ENCODE assay signal across 22 mouse cellular contexts in the genomic region with DNA sequence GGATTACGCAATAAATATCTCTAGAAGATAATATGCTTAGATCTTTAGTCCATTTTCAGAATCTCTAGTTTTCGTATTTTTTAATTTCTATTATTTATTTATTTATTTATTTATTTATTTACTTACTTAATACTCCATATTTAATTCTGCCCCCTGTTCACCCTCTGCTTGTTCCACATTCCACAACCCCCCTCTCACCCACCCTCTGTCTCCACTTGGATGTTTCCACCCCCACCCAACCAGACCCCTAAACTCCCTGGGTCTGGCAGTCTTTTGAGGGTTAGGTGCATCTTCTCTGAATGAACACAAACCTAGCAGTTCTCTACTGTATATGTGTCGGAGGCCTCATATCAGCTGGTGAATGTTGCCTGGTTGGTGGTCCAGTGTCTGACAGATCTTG.
A peak's percentile ranks its signal among the peaks of the same experiment; 100 is the strongest.
DNase-seq lines count a peak whose midpoint lies in the region; ATAC-seq and TF ChIP-seq lines count a peak whose summit lies in the region.
"Had no signal": no experiment of that assay in that cellular context is flagged by ENCODE, and none has a peak within 500 bp of the region (broad histone marks: within the 10 kb centered on the region; RNA-seq: fewer than 3 reads in every experiment).

No protein-coding gene starts in this region.

- H3K36me3 ChIP-seq in forebrain, embryonic 11.5 days (ENCODE audit: control insufficient read depth, insufficient read depth, low read length), result no peaks in the 10 kb centered on the region
- no peaks in the 10 kb centered on the region for H3K36me3 ChIP-seq in forebrain, embryonic 14.5 days (ENCODE audit: control insufficient read depth, insufficient read depth, low read length)
- H3K36me3 ChIP-seq in forebrain, embryonic 12.5 days (replicated peaks), result no peaks in the 10 kb centered on the region
- H3K36me3 ChIP-seq in forebrain, embryonic 15.5 days, result no peaks in the 10 kb centered on the region
- no peaks in the 10 kb centered on the region for H3K36me3 ChIP-seq in midbrain, embryonic 11.5 days (ENCODE audit: control insufficient read depth, insufficient read depth, low read length)
- H3K36me3 ChIP-seq in midbrain, postnatal 0 days (ENCODE audit: insufficient read depth, low read length), result no peaks in the 10 kb centered on the region
- H3K36me3 ChIP-seq in neural tube, embryonic 11.5 days (ENCODE audit: control insufficient read depth, insufficient read depth, low read length), result no peaks in the 10 kb centered on the region
- H3K36me3 ChIP-seq: G1E had no signal

- ATAC-seq in forebrain, embryonic 11.5 days (replicated peaks; ENCODE audit: low FRiP score), result peak; percentile 61; the same call in 1 of the 2 replicates
- ATAC-seq in forebrain, embryonic 14.5 days, result no peak
- 0 out of 2 replicates have a peak, but pooled peaks have one; percentile 11 for ATAC-seq in forebrain, embryonic 12.5 days (ENCODE audit: low FRiP score)
- ATAC-seq in forebrain, embryonic 15.5 days (replicated peaks), result no peak
- 0 out of 2 replicates have a peak, but pooled peaks have one; percentile 22 for ATAC-seq in midbrain, embryonic 11.5 days (ENCODE audit: low FRiP score)
- no peak for ATAC-seq in midbrain, postnatal 0 days (ENCODE audit: low FRiP score)
- ATAC-seq in neural tube, embryonic 11.5 days (ENCODE audit: insufficient read depth, low FRiP score, low TSS enrichment), result peak; percentile 55; the same call in 1 of the 2 replicates
- ATAC-seq: activated CD4-positive, CD25-positive, alpha-beta regulatory T cell, adult 4 months; CD4-positive, CD25-positive, alpha-beta regulatory T cell, adult 4 months; Patski had no signal

- H3K4me2 ChIP-seq in forebrain, embryonic 11.5 days (ENCODE audit: low read depth, low read length, severe bottlenecking), result no peak overlapping the region
- no peak overlapping the region for H3K4me2 ChIP-seq in forebrain, embryonic 14.5 days (ENCODE audit: low read length)
- H3K4me2 ChIP-seq in forebrain, embryonic 12.5 days, result no peak overlapping the region
- H3K4me2 ChIP-seq in forebrain, embryonic 15.5 days (replicated peaks), result no peak overlapping the region
- H3K4me2 ChIP-seq in midbrain, embryonic 11.5 days, result no peak overlapping the region
- no peak overlapping the region for H3K4me2 ChIP-seq in midbrain, postnatal 0 days (ENCODE audit: low read depth, low read length, poor library complexity, severe bottlenecking)
- no peak overlapping the region for H3K4me2 ChIP-seq in neural tube, embryonic 11.5 days (ENCODE audit: low read depth)

- no peak for DNase-seq in forebrain, embryonic 11.5 days (ENCODE audit: low spot score)
- no peak for DNase-seq in forebrain, embryonic 14.5 days (ENCODE audit: low spot score)
- no peak for DNase-seq in midbrain, embryonic 11.5 days (ENCODE audit: low spot score, missing footprints)
- no peak for DNase-seq in midbrain, postnatal 0 days (ENCODE audit: low spot score)
- no peak for DNase-seq in neural tube, embryonic 11.5 days (ENCODE audit: low spot score)
- DNase-seq in neural tube, embryonic 10.5 days (ENCODE audit: extremely low spot score, low spot score), result no peak
- DNase-seq: adrenal gland, adult 2 months; adrenal gland, adult 8-10 months; adrenal gland, postnatal 10 days; adrenal gland, postnatal 14 days; adrenal gland, postnatal 25 days; adrenal gland, postnatal 36 days; B cell, adult 2 months; cerebellum, adult 11 months; cerebellum, adult 11-12 months had no signal

- no peak for TF ChIP-seq CTCF in midbrain, postnatal 0 days (IDR thresholded peaks at IDR 0.05)

- 92% methylated on average over 3 of the region's 3 CpGs for WGBS in forebrain, embryonic 11.5 days
- 91% methylated on average over 3 of the region's 3 CpGs for WGBS in forebrain, embryonic 14.5 days
- WGBS in forebrain, embryonic 12.5 days, result 91% methylated on average over 3 of the region's 3 CpGs
- 88% methylated on average over 3 of the region's 3 CpGs for WGBS in forebrain, embryonic 15.5 days
- 91% methylated on average over 3 of the region's 3 CpGs for WGBS in midbrain, embryonic 11.5 days
- 89% methylated on average over 3 of the region's 3 CpGs for WGBS in midbrain, postnatal 0 days
- WGBS in neural tube, embryonic 11.5 days, result 88% methylated on average over 3 of the region's 3 CpGs

- no peaks in the 10 kb centered on the region for H3K4me1 ChIP-seq in forebrain, embryonic 11.5 days (replicated peaks; ENCODE audit: control insufficient read depth, insufficient read depth, low read length)
- H3K4me1 ChIP-seq in forebrain, embryonic 14.5 days (ENCODE audit: control insufficient read depth, insufficient read depth, low read length), result no peaks in the 10 kb centered on the region
- no peaks in the 10 kb centered on the region for H3K4me1 ChIP-seq in forebrain, embryonic 12.5 days
- H3K4me1 ChIP-seq in forebrain, embryonic 15.5 days, result no peaks in the 10 kb centered on the region
- H3K4me1 ChIP-seq in midbrain, embryonic 11.5 days (ENCODE audit: control insufficient read depth, insufficient read depth, low read length), result no peaks in the 10 kb centered on the region
- H3K4me1 ChIP-seq in midbrain, postnatal 0 days (ENCODE audit: insufficient read depth, low read length), result no peaks in the 10 kb centered on the region
- no peaks in the 10 kb centered on the region for H3K4me1 ChIP-seq in neural tube, embryonic 11.5 days (ENCODE audit: control insufficient read depth, insufficient read depth, low read length)

- no peaks in the 10 kb centered on the region for H3K27me3 ChIP-seq in forebrain, embryonic 11.5 days (ENCODE audit: control insufficient read depth, insufficient read depth, low read length)
- H3K27me3 ChIP-seq in forebrain, embryonic 14.5 days (replicated peaks; ENCODE audit: control insufficient read depth, insufficient read depth, low read length), result no peaks in the 10 kb centered on the region
- no peaks in the 10 kb centered on the region for H3K27me3 ChIP-seq in forebrain, embryonic 12.5 days
- no peaks in the 10 kb centered on the region for H3K27me3 ChIP-seq in forebrain, embryonic 15.5 days
- H3K27me3 ChIP-seq in midbrain, embryonic 11.5 days (ENCODE audit: control insufficient read depth, insufficient read depth, low read length), result no peaks in the 10 kb centered on the region
- no peaks in the 10 kb centered on the region for H3K27me3 ChIP-seq in midbrain, postnatal 0 days (ENCODE audit: insufficient read depth, low read length)
- H3K27me3 ChIP-seq in neural tube, embryonic 11.5 days (ENCODE audit: control insufficient read depth, insufficient read depth, low read length), result no peaks in the 10 kb centered on the region
- H3K27me3 ChIP-seq: CH12.LX, Patski had no signal

- no peak overlapping the region for H3K4me3 ChIP-seq in forebrain, embryonic 11.5 days (ENCODE audit: low read depth, low read length)
- no peak overlapping the region for H3K4me3 ChIP-seq in forebrain, embryonic 14.5 days (ENCODE audit: low read depth, low read length)
- no peak overlapping the region for H3K4me3 ChIP-seq in forebrain, embryonic 12.5 days (replicated peaks)
- no peak overlapping the region for H3K4me3 ChIP-seq in forebrain, embryonic 15.5 days
- no peak overlapping the region for H3K4me3 ChIP-seq in midbrain, embryonic 11.5 days (ENCODE audit: low read depth, low read length)
- H3K4me3 ChIP-seq in midbrain, postnatal 0 days (ENCODE audit: low read depth, low read length), result no peak overlapping the region
- no peak overlapping the region for H3K4me3 ChIP-seq in neural tube, embryonic 11.5 days (ENCODE audit: low read depth, low read length)

- no peak overlapping the region for H3K9ac ChIP-seq in forebrain, embryonic 11.5 days (ENCODE audit: low read length)
- no peak overlapping the region for H3K9ac ChIP-seq in forebrain, embryonic 14.5 days (ENCODE audit: low read length)
- H3K9ac ChIP-seq in forebrain, embryonic 12.5 days, result no peak overlapping the region
- H3K9ac ChIP-seq in forebrain, embryonic 15.5 days (replicated peaks), result no peak overlapping the region
- no peak overlapping the region for H3K9ac ChIP-seq in midbrain, embryonic 11.5 days (ENCODE audit: low read length)
- no peak overlapping the region for H3K9ac ChIP-seq in midbrain, postnatal 0 days (replicated peaks; ENCODE audit: low read length, poor library complexity, severe bottlenecking)
- no peak overlapping the region for H3K9ac ChIP-seq in neural tube, embryonic 11.5 days (ENCODE audit: low read length)

- no peak overlapping the region for H3K27ac ChIP-seq in forebrain, embryonic 11.5 days (ENCODE audit: low read depth, low read length)
- H3K27ac ChIP-seq in forebrain, embryonic 14.5 days (ENCODE audit: low read depth, low read length), result no peak overlapping the region
- H3K27ac ChIP-seq in forebrain, embryonic 12.5 days, result no peak overlapping the region
- no peak overlapping the region for H3K27ac ChIP-seq in forebrain, embryonic 15.5 days (replicated peaks)
- H3K27ac ChIP-seq in midbrain, embryonic 11.5 days (ENCODE audit: low read depth, low read length), result no peak overlapping the region
- no peak overlapping the region for H3K27ac ChIP-seq in midbrain, postnatal 0 days (ENCODE audit: low read depth, low read length)
- H3K27ac ChIP-seq in neural tube, embryonic 11.5 days (ENCODE audit: low read depth, low read length), result no peak overlapping the region

- no peaks in the 10 kb centered on the region for H3K9me3 ChIP-seq in forebrain, embryonic 11.5 days (ENCODE audit: control insufficient read depth, low read length)
- H3K9me3 ChIP-seq in forebrain, embryonic 14.5 days (replicated peaks; ENCODE audit: control insufficient read depth, low read length), result no peaks in the 10 kb centered on the region
- H3K9me3 ChIP-seq in forebrain, embryonic 12.5 days, result no peaks in the 10 kb centered on the region
- H3K9me3 ChIP-seq in forebrain, embryonic 15.5 days, result no peaks in the 10 kb centered on the region
- H3K9me3 ChIP-seq in midbrain, embryonic 11.5 days (ENCODE audit: control insufficient read depth, low read length), result no peaks in the 10 kb centered on the region
- no peaks in the 10 kb centered on the region for H3K9me3 ChIP-seq in midbrain, postnatal 0 days (ENCODE audit: low read length)
- H3K9me3 ChIP-seq in neural tube, embryonic 11.5 days (ENCODE audit: control insufficient read depth, low read length), result no peaks in the 10 kb centered on the region
- H3K9me3 ChIP-seq: G1E had no signal

Comparison
In these comparisons a context has a peak if more than half of its experiments do, and no peak if none do; other contexts are left out.
1. ATAC-seq: peak in forebrain, embryonic 11.5 days (single experiment), forebrain, embryonic 12.5 days (single experiment), midbrain, embryonic 11.5 days (single experiment) and neural tube, embryonic 11.5 days (single experiment); none in forebrain, embryonic 14.5 days (single experiment), forebrain, embryonic 15.5 days (single experiment) and midbrain, postnatal 0 days (single experiment).